Mouse (Mus musculus) ovary, postnatal 36 days (tissue): ENCODE results near the gene Slc6a12.
"Not testable (repeated sequence)": the region's sequence is repeated elsewhere in the genome, so short reads cannot be mapped to it uniquely, and the experiment has no call there.

ENCODE experiments used
- DNase-seq: peaks from one replicate; pipeline ENCODE4 v3.0.0; 2022; ENCODE audit warnings: low spot score, mixed read lengths

The Slc6a12 gene

DNA sequence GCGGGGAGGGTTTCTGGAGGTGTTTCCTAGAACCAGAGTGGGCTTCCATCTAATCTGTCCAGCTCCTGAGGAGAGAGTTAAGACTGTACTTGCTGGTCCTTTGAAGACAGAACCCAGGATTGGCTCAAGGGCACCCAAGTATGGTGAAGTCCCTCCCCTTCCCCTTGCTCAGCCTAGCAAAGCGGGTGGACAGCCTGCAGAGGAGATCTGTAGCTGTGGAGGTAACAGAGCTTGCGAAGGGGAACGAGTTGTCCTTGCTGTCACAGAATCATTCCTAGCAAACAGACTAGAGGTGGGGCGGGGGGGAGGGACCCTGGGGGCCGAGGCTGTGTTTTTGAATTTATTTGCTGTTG, 871 bp downstream of the Slc6a12 start:
- no peak for DNase-seq

DNA sequence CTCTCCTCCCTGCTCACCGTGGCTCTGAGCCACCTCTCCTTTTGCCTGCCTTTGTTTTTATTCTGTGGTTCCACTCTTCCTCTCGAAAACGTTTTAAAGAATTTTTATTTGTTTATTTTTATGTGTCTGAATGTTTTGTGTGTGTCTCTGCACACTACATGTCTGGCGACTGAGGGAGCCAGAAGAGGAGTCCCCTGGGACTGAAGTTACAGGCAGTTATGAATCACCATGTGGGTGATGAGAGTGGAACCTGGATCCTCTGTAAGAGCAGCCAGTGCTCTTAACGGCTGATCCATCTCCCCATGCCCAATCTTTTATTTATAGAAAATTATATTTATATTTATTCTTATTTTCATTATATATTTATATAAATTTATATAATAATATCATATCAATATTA, 1.5 kb downstream of the Slc6a12 start:
- no peak for DNase-seq

DNA sequence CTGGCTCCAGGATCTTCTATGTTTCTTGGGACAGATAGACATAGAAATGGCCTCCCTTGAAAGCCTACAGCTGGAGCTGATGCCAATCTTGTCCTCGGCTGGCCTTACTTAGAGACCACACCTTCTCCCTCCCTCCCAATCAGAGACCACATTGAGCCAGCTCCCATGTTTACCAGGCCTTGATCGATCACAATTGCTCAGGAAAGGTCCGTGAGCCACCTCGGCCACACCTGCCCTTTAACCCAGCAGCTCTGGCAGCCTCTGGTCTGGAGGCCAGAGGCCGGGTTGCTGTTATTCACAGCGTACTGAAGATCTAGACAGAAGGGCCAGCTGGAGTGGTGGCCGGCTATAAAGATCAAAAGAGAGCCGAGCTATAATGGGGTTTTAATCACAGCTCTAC, 3.6 kb downstream of the Slc6a12 start:
- DNase-seq: no peak

DNA sequence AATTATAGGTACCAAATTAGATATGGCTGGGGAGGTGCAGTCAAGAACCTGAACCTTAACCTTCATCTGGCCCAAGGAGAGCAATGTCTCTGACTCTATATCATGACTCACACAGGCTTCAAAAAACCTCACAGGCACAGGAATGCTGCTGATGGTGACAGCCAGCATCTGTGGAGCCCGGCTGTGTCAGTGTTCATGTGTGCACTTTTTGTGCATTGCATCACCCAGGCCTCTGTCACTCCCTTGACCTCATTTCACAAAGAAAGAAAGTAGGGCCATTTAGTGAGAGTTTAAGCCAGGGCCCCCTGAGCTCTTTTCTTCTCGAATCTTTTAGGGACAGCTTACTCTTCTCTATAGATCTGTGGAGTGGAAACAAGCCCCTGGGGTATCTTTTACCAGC, 9.4 kb downstream of the Slc6a12 start:
- DNase-seq: no peak

DNA sequence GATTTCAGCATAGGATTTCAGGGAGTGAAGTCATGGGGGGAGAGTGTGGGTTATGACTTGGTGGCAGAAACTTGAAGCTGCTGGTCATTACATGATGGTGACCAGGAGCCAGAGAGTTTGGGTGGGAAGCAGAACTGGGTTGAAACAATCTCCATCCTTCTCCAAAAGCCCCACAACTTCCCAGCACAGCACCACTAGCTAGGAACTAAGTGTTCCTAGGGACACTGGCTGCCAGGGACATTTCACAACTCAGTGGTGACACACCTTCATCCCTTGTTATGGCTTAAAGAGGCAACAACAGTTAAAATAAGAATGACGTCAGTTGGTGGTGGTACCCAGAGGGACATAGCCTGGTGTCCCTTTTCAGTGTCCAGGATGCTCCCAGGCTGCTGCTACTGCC, 13.2 kb downstream of the Slc6a12 start:
- DNase-seq: no peak

DNA sequence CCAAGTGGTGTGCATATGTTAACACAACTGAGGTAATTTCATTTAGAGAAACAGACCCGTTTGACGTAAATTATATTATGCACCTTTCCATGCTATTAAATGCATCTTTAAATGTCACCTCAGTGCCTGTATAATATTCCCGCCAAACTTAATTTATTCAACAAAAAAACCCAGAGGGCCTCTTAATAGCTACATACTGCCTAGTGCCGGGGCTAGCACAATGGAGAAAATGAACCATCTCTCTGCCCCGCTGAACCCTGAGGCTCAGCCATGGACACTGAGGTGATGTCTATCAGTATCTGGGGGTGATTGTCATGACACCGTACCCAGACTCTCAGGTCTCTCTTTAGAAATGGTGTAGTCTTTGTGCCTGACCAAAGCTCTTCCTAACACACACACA, 14.4 kb downstream of the Slc6a12 start:
- DNase-seq: no peak

DNA sequence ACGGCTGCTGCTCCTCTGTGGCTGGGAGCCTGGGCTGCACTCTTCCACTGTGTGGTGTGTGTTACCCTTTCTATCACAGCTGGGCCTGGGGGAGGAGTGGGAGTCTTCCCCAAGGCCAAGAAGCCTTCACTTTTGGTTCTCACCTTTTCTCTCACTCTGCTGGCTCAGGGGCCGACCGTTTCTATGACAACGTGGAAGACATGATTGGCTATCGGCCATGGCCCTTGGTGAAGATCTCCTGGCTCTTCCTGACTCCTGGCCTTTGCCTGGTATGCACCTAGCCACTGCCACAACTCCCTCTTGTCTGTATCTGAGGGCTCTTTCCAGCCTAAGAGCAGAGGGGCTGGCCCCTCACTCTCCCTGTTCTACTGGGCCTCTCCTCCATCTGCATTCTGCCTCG, 20.2 kb downstream of the Slc6a12 start:
- peak; percentile 16 for DNase-seq

DNA sequence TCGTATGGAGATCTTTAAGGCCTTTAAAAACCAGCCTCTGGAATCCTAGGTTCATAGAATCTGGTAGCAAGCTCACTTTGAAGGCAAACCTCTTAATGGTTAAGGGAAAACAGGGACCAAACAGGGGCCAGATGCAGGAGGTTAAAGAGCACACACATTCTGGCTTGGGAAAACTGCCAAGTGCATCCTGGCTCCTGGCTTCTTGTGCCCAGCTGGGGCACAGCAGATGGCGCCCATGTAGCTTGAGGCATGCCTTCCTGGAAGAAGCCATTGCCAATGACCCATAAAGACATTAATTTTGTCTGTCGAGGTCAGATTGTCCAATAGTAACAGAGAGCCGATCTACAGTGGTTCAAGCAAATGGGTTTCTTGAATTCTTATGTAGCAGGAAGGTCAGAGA, 21.1 kb downstream of the Slc6a12 start:
- no peak for DNase-seq

DNA sequence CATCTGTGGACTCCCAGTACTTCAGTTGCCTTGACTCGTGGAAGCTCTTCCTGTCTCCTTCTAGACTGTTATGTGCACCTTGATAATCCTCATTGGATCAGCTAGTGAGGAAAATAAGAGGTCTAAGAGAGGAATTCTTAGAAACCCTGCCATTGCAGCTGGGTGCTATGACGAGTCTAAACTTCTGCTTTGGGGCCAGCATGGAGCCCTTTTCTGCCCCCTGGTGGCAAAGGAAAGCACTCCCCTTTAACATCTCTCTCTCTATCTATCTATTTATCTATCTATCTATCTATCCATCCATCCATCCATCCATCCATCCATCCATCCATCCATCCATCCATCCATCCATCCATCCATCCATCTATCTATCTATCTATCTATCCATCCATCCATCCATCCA, 23.7 kb downstream of the Slc6a12 start:
- not testable (repeated sequence) for DNase-seq

DNA sequence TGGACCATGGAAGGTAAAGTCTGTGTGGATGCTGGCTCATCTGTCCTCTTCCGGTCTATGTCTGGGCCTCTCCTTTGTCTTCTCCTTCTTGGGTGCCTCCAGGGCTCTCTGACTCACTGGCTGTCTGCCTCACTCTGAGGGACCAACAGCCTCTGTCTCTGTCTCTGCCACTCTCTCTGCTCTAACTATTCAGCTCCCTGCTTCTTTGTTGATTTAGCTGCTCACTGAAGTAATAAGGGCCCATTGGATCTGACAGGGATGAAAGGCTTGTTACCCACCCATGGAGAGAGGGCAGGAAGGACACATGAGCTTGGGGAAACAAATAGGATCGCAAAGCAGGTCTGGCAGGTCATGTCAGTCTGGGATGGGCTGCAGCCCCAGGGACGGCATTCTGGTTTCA, 24.2 kb downstream of the Slc6a12 start:
- no peak for DNase-seq

DNA sequence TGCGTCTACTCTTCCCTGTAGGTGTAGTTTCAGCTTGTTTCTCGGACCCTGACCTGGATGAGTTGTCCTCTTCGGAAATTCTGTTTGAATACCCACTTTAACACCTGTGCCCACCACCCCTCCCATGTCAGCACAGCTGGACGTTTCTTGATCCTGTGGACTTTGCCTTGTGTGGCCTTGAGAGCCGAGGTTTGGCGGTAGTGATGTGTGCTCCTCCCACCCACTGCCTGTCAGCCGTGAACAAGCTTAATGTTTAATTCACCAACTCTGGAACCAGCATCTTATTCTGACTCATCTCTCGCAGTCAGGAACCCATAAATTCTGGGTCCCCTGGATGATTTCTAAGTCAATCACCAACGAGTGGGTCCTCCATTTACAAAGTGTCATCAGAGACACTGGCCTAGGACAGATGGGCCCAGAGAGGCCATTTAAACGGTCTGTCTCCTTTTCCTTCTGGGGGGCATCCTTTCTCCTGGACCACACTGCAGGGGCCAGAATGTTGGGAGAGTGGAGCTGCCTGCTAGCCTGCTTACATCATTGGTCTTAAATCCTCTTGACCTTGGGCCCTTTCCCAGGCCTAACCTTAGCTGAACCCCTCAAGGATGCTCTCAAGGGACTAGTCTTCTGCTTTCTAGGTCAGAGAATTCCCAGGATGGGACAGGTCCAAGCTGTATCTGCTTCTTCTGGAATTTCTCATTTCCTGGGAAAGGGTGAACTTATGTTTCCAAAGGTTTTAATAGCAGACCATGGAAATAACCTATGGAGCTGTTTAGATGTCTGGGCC, 28.5 kb downstream of the Slc6a12 start:
- no peak for DNase-seq

DNA sequence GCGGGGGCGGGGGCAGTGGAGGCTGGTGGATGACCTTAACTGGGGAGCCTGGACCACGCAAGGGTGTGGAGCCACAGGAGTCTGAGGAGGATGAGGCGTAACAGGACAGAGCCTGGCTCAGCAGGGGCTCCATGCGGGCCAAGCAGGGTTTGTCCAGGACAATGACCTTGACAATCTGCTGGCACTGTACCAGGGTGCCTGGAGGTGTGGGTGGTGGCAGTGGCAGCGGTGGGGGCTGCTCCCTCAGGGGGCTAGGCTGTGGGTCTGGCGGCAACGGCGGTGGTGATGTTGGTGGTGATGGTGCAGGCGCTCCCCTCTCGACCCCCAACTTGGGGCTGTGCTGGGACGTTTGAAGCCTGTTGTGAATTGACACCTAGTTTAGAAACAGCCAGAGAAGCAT, 33.3 kb downstream of the Slc6a12 start:
- DNase-seq: peak; percentile 25

DNA sequence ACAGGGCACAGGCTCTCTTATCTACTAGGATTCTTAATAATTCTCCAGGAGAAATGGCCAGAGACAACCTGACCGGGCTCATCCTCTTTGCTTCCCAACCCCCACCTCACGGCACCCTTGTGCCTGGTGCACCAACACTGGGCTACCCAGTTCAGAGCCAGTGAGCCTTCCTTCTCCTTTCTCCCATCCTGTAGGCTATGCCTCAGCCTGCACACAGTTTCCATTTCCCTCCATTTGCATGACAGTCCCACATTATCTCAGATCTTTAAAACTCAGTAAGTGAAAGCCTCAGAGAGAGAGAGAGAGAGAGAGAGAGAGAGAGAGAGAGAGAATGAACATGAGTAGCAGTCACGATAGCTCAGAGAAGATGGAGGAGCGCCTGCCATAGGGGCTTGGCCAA, 35.4 kb downstream of the Slc6a12 start:
- no peak for DNase-seq

DNA sequence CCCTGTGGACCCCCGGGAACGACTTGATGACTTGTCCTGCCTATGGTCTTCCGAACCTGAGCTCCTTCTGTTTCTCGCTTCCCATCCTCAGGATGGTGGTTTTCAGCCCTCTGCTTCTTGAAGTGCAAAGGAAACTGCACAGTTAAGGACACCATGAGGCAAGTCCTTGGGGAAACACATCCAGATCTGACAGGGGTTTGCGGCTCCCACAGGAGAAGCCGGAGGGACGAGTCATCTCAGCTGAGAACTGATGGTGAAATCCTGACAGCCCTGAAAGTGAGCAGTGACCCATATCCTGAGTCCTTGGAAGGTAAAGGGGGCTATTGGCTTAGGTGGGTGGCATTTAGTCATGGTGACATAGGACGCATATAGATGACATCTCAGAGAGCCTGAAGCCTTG, 37.7 kb downstream of the Slc6a12 start:
- DNase-seq: no peak

DNA sequence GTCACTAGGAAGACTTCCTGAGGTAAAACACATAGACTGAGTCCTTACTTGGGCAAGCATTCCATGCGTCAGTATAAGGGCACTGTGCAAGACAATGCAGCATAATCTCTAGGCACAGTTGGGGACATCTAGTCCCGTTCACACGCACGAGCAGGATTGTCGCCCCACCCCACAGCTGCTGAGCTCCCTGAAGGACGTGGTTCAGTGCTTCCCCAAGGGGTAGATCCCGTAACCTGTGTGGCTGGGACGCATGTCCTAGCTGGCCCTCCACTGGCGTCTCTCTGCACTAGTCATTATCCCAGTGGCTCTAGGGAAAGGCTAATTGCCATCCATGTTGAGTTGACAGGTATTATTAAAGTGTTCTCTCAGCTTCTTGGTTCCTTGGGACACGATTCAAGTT, 39.2 kb downstream of the Slc6a12 start:
- DNase-seq: no peak

DNA sequence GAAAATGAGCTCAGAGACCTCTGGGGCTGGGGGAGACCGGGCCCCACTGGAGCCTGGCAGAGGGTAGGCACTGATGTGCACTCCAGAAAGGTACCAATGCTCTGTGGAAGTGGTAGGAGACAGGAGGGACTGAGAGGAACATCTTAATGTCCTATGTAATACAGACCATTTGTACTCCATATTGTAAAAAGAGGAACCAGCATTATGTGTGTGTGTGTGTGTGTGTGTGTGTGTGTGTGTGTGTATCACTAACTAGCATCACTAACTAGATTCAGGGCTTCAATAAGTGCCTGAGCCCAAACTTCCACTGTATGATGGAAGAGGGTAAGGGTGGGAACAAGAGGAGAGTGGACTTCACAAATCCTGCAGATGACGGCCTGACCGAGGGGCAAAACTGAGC, 42.5 kb downstream of the Slc6a12 start:
- no peak for DNase-seq

DNA sequence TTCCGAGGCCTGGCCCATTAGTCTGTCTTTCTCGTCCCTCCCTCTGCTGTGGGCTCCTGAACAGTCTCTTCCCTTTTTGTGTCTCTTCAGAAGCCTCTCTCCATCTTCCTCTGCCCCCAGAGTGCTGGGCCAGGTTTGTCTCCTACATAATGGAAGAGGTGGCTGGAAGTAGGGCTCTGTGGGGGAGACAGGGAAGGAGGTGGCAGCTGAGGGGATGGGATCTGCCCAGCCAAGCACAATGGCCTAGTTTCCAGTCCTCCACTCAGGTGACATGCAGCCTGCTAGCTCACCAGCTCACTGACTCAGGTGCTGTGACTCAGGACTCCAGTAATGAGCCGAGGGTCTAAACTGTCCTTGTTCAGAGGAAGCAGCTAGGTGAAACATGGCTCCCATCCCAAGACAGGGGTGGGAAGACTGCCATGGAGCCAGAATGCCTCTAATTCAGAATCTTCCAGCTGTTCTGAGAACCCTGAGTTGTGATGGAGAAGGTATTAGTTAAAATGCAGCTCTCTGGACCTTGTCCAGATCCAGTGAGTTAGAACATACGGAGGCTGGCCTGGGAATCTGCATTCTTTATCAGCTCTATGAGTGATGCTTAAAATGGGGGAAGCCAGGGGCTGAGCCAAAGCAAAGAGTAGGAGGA, 49.9 kb downstream of the Slc6a12 start:
- no peak for DNase-seq

DNA sequence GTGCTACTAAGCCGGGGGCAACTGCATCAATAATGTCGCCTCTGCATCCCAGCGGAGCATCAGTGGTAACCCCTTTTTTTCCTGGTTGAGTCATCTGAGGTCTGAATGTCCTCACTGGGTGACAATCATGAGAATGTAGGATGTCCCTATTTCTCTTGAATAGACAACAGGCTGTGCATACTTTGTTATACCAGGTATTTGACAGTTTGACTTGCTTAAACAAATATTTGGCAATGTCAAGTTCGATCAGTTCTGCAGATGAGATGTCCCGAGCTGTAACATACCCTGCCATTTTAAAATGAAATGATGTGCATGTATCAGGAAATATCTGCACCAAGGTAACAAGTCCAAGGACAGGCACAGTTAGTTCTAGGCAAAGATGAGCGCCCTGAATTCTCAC, 58.3 kb downstream of the Slc6a12 start:
- no peak for DNase-seq

DNA sequence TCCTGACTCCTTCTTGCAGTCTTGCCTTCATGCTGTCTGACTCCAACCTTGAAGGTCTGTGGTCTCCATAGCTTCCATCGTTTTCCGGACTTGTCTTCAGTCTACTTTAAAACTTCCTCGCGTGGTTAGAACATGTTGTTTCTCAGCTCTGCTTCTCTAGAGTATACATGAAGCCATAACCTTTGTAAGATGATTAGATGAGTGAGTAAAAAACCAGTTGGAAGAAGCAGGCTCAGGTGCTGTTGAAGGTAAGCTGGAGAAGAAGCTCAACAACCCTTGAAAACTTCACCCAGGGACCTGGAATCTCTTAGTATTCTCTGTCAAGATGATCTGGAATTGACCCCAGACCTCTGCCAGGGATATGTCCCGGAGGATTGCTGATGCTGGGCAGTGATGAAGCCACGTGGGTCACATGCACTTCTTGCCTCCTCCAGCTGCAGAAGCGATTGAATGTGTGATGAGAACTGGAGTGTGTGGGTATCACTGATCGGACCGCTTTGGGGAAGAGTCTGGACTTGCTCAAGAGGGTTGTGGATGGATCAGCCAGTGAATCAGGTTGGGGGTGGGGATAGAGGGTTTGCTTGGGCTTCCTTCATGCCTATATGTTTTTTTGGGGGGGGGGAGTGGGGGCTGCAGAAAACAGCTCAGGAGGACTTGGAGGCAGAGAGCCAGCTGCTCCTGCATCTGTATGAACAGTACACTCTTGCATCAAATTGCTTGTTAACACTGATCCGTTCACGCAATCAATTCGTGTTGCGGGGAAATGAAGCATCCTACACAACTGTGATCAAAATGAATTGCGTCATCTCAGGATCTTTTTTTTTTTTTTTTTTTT, 59.2 kb downstream of the Slc6a12 start:
- DNase-seq: no peak

DNA sequence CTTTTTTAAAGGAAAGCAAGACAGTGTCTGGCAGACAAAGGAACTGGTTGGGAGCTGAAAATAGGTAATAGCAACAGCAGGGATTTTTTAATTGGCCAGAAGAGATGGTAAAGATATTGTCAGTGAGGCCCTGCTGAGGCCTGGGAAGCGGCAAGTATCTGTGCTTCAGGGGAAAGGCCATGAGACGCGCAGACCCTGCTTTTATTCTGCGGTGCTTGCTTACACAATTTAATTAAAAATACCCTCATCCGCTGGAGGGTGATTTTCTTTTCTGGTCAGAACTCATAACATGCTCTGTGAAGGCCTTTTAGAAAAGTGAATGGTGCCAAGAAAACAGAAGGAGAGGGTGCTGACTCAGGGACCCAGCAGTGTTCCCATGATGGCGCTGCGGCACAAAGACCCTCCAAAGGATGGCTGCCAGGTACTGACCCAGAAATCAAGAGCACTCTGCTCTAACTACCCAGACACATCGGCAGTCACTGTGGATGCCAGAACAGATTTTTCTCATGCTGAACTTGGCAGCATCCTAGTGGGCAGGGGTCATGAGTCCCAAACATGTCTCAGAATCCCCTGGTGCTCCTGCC, 59.9 kb downstream of the Slc6a12 start:
- no peak for DNase-seq

DNA sequence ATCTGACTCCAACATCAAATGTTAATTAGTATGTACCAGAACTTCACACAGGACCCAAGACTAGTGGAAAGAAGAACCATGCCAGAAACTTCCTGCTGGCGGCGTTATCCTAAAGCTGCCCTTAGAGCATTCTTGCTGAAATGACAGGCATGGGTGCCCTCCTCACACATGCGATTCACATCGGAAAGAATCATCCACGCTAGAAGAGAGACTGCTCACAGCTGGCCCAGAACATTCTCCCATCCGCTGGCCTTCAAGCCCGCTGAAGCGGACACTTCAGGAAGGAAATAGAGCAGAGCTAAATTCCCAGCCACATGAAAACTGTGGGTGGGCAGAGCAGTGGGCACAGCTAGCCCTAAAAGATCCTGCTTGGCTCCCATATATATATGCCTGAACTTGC, 62.4 kb downstream of the Slc6a12 start:
- DNase-seq: no peak

DNA sequence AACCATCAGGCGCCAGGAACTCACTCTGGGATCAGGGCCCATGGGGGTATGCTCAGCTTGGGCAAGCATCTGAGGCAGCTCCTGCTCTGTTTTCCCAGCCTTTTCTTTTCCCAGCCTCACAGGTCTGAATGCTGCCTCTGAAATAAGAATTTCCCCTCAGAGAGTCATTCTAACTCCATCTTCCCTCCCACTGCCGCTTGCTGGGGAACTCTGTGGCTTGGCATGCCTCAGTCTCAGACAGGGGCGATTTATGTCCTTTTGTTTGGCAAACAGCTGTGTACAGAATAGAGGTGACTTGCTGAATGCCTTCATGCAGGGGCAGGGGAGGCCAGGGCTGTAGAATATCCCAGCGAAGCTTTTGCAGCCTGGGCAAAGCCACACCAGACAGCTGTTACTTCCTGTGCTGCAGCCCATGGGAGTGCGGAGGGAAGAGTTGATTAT, 64.7 kb downstream of the Slc6a12 start:
- no peak for DNase-seq
